Comparison of ENCODE assay signal across 8 mouse cellular contexts in the genomic region with DNA sequence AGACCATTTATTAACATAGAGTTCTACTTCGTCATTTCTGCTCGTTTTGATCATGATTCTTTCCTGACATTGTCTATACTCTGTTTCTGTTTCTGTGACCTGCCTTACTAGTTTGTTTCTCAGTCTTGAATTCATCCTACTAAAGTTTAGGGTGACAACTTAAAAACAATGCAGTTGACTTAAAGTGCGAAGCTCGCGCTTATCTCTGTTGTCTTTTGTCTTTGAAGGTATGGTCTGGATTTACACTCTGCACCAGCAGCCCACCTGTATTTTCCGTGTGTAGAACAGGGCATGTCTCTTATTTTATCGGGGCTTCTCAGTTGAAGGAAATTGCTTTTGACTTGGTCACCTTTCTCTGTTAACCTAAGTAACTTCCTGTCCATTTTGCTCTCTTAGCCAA. TPM values are rescaled to one million over a fixed set of nuclear protein-coding genes. Genes with fewer than 3 reads are reported as not detected.
A peak's percentile ranks its signal among the peaks of the same experiment; 100 is the strongest.
DNase-seq lines count a peak whose midpoint lies in the region; ATAC-seq and TF ChIP-seq lines count a peak whose summit lies in the region.

No protein-coding gene starts in this region.

- peak overlapping the region; percentile 98 for H3K4me3 ChIP-seq in heart, embryonic 12.5 days
- peak overlapping the region; percentile 99 for H3K4me3 ChIP-seq in E14TG2a.4 (replicated peaks; ENCODE audit: low read length)
- peak overlapping the region; percentile 100 for H3K4me3 ChIP-seq in forebrain, embryonic 13.5 days
- H3K4me3 ChIP-seq in liver, embryonic 13.5 days (replicated peaks): peak overlapping the region; percentile 100

- no peak for ATAC-seq in heart, embryonic 12.5 days (ENCODE audit: insufficient number of reproducible peaks, low FRiP score)
- ATAC-seq in forebrain, embryonic 13.5 days: no peak
- no peak for ATAC-seq in liver, embryonic 13.5 days (ENCODE audit: low read depth)

- no peak for DNase-seq in heart, postnatal 36 days
- DNase-seq in liver, embryonic 13.5 days: no peak
- DNase-seq in yolk sac, embryonic 10.5 days (ENCODE audit: low spot score): no peak
- DNase-seq in embryo, embryonic 10 days (ENCODE audit: low spot score): no peak
- DNase-seq in natural killer cell, adult 2 months (ENCODE audit: low spot score in 2 of 2): no peak

- H3K36me3 ChIP-seq in heart, embryonic 12.5 days: peaks cover 22% of the 10 kb centered on the region
- peaks cover 13% of the 10 kb centered on the region for H3K36me3 ChIP-seq in E14TG2a.4 (ENCODE audit: insufficient read depth, low read length)
- peaks cover 9% of the 10 kb centered on the region for H3K36me3 ChIP-seq in forebrain, embryonic 13.5 days (ENCODE audit: poor library complexity, severe bottlenecking)
- peaks cover 14% of the 10 kb centered on the region for H3K36me3 ChIP-seq in liver, embryonic 13.5 days

- intact Hi-C loops in heart, postnatal 36 days (cut with DNase I): no loop called here

- TF ChIP-seq CTCF in E14TG2a.4 (conservative IDR thresholded peaks at IDR 0.05; ENCODE audit: low read length): no peak

- H3K9ac ChIP-seq in heart, embryonic 12.5 days: peak overlapping the region; percentile 95
- H3K9ac ChIP-seq in forebrain, embryonic 13.5 days: peak overlapping the region; percentile 97
- peak overlapping the region; percentile 98 for H3K9ac ChIP-seq in liver, embryonic 13.5 days

- peaks cover 32% of the 10 kb centered on the region for H3K4me1 ChIP-seq in heart, embryonic 12.5 days (replicated peaks)
- peaks cover 46% of the 10 kb centered on the region for H3K4me1 ChIP-seq in E14TG2a.4 (replicated peaks; ENCODE audit: low read depth, low read length)
- H3K4me1 ChIP-seq in forebrain, embryonic 13.5 days: peaks cover 18% of the 10 kb centered on the region
- H3K4me1 ChIP-seq in liver, embryonic 13.5 days (replicated peaks): peaks cover 59% of the 10 kb centered on the region

- peak overlapping the region; percentile 100 for H3K27ac ChIP-seq in heart, embryonic 12.5 days (ENCODE audit: poor library complexity, severe bottlenecking)
- H3K27ac ChIP-seq in forebrain, embryonic 13.5 days: peak overlapping the region; percentile 100
- peak overlapping the region; percentile 100 for H3K27ac ChIP-seq in liver, embryonic 13.5 days

- peak overlapping the region; percentile 95 for H3K4me2 ChIP-seq in heart, embryonic 12.5 days
- peak overlapping the region; percentile 87 for H3K4me2 ChIP-seq in forebrain, embryonic 13.5 days
- H3K4me2 ChIP-seq in liver, embryonic 13.5 days: peak overlapping the region; percentile 99

- no peaks in the 10 kb centered on the region for H3K27me3 ChIP-seq in heart, embryonic 12.5 days (replicated peaks)
- no peaks in the 10 kb centered on the region for H3K27me3 ChIP-seq in E14TG2a.4 (ENCODE audit: insufficient read depth, low read length)
- H3K27me3 ChIP-seq in forebrain, embryonic 13.5 days: no peaks in the 10 kb centered on the region
- H3K27me3 ChIP-seq in liver, embryonic 13.5 days: peaks cover 3% of the 10 kb centered on the region

- H3K9me3 ChIP-seq in heart, embryonic 12.5 days (replicated peaks): no peaks in the 10 kb centered on the region
- H3K9me3 ChIP-seq in E14TG2a.4 (ENCODE audit: low read length): no peaks in the 10 kb centered on the region
- no peaks in the 10 kb centered on the region for H3K9me3 ChIP-seq in forebrain, embryonic 13.5 days (replicated peaks)
- H3K9me3 ChIP-seq in liver, embryonic 13.5 days (replicated peaks): no peaks in the 10 kb centered on the region

- 1% methylated on average over 7 of the region's 7 CpGs for WGBS in heart, embryonic 12.5 days
- WGBS in forebrain, embryonic 13.5 days: 2% methylated on average over 7 of the region's 7 CpGs
- 0% methylated on average over 7 of the region's 7 CpGs for WGBS in liver, embryonic 13.5 days (ENCODE audit: insufficient replicate concordance)

RNA-seq across cellular contexts. Expression of a gene that starts 0.7 kb away (rescaled TPM):
- polyA plus RNA-seq in heart, embryonic 12.5 days (2016; fragmentation: Nextera tagmentation; extraction: Ambion mirVana): 89.4 and 90.6 TPM in 2 replicates
- total RNA-seq in heart, postnatal 36 days (2021): 10 to 100 TPM; 80.5 to 87.0 TPM
- polyA plus RNA-seq in forebrain, embryonic 13.5 days (2015; fragmentation: Nextera tagmentation; extraction: Ambion mirVana): 124 and 125 TPM in 2 replicates
- polyA plus RNA-seq in liver, embryonic 13.5 days (2015; fragmentation: Nextera tagmentation; extraction: Ambion mirVana): 42.0 and 53.3 TPM in 2 replicates

RNA-seq across cellular contexts. Expression of a gene that starts 3.8 kb away (rescaled TPM):
- polyA plus RNA-seq in heart, embryonic 12.5 days (2016; fragmentation: Nextera tagmentation; extraction: Ambion mirVana): 3.9 and 7.8 TPM in 2 replicates
- 1 to 10 TPM; 4.0 to 6.5 TPM for total RNA-seq in heart, postnatal 36 days (2021)
- 8.7 and 10.0 TPM in 2 replicates for polyA plus RNA-seq in forebrain, embryonic 13.5 days (2015; fragmentation: Nextera tagmentation; extraction: Ambion mirVana)
- polyA plus RNA-seq in liver, embryonic 13.5 days (2015; fragmentation: Nextera tagmentation; extraction: Ambion mirVana): 4.4 and 5.2 TPM in 2 replicates

RNA-seq across cellular contexts. Expression of a gene that starts 20.0 kb away (rescaled TPM):
- polyA plus RNA-seq in heart, embryonic 12.5 days (2016; fragmentation: Nextera tagmentation; extraction: Ambion mirVana): 0.21 TPM in 1 of 2 replicates, not detected in the other
- 1 to 10 TPM; 1.3 to 1.7 TPM for total RNA-seq in heart, postnatal 36 days (2021)
- polyA plus RNA-seq in forebrain, embryonic 13.5 days (2015; fragmentation: Nextera tagmentation; extraction: Ambion mirVana): 0.20 TPM in 1 of 2 replicates, not detected in the other
- 0.31 and 0.36 TPM in 2 replicates for polyA plus RNA-seq in liver, embryonic 13.5 days (2015; fragmentation: Nextera tagmentation; extraction: Ambion mirVana)

RNA-seq across cellular contexts. Expression of a gene that starts 29.8 kb away (rescaled TPM):
- 0.33 and 0.41 TPM in 2 replicates for polyA plus RNA-seq in heart, embryonic 12.5 days (2016; fragmentation: Nextera tagmentation; extraction: Ambion mirVana)
- 1 to 10 TPM; 1.5 to 2.9 TPM for total RNA-seq in heart, postnatal 36 days (2021)
- polyA plus RNA-seq in forebrain, embryonic 13.5 days (2015; fragmentation: Nextera tagmentation; extraction: Ambion mirVana): 0.20 TPM in 1 of 2 replicates, not detected in the other
- 0.54 and 0.62 TPM in 2 replicates for polyA plus RNA-seq in liver, embryonic 13.5 days (2015; fragmentation: Nextera tagmentation; extraction: Ambion mirVana)

RNA-seq across cellular contexts. Expression of a gene that starts 31.0 kb away (rescaled TPM):
- polyA plus RNA-seq in heart, embryonic 12.5 days (2016; fragmentation: Nextera tagmentation; extraction: Ambion mirVana): 0.26 and 0.37 TPM in 2 replicates
- not detected for total RNA-seq in heart, postnatal 36 days (2021)
- polyA plus RNA-seq in forebrain, embryonic 13.5 days (2015; fragmentation: Nextera tagmentation; extraction: Ambion mirVana): not detected in 2 replicates
- 0.39 and 0.41 TPM in 2 replicates for polyA plus RNA-seq in liver, embryonic 13.5 days (2015; fragmentation: Nextera tagmentation; extraction: Ambion mirVana)
